Mouse (Mus musculus): ENCODE measurements around the gene Pcbp1. TPM values are rescaled to one million over a fixed set of nuclear protein-coding genes. Genes with fewer than 3 reads are reported as not detected.

Pcbp1 gene
- total and polyA plus RNA-seq, 2 experiments from 2014 or later, result 49.3 to 340 TPM

DNA sequence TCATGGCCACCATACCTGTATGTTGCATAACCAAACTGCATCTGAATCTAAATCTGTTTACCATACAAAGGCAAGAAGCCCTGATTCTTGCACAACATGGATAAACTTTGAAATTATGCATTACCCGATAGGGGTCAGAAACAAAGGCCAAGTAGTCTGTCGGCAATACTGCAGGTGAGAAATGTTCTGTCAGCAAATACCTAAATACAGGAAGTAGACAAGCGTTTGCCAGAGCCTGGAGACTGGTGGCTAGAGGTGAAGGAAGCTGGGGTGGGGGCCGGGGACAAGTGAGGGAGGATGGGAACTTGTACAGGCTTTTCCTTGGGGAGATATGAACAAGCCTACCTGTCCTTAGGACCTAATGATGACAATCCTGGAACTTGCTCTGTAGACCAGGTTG lies 15.1 kb downstream of the Pcbp1 start:
- ATAC-seq, result no peak
- no peak for TF ChIP-seq CTCF (IDR thresholded peaks at IDR 0.05; ENCODE audit: low read depth)
- DNase-seq, result no peak
- Histone ChIP-seq H3K4me1 (ENCODE audit: insufficient read depth) (no peaks in the 10 kb centered on the region), H3K4me3 (ENCODE audit: low read depth, low read length) (no peak overlapping the region), H3K36me3 (ENCODE audit: insufficient read depth) (no peaks in the 10 kb centered on the region), H3K4me2 (ENCODE audit: low read depth) (no peak overlapping the region), H3K27me3 (ENCODE audit: insufficient read depth, low read length) (no peaks in the 10 kb centered on the region), H3K9ac (no peak overlapping the region), H3K9me3 (ENCODE audit: low read length) (no peaks in the 10 kb centered on the region), H3K27ac (ENCODE audit: low read depth, low read length) (no peak overlapping the region)
- 90% methylated on average over 4 of the region's 4 CpGs for WGBS

DNA sequence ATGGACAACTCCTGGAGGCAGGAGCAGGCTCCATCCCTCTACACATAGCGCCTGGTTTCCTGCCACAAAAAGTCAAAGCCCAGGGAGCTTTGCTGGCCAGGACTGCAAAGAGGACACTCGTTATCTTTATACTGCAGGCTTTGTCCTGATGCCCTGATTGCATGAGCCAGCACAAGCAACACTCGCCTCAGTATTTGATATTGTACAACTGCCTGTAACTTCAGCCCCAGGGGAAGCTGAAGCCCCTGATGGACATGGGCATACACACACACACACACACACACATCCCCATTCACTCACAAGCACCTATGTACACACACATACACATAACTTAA lies 16.3 kb downstream of the Pcbp1 start:
- H3K9me3 ChIP-seq (ENCODE audit: low read length), result no peaks in the 10 kb centered on the region
- DNase-seq (no peak), ATAC-seq (no peak)
- WGBS, result 61% methylated on average over 3 of the region's 3 CpGs
- no peaks in the 10 kb centered on the region for H3K4me1 ChIP-seq (ENCODE audit: insufficient read depth)
- no peaks in the 10 kb centered on the region for H3K36me3 ChIP-seq (ENCODE audit: insufficient read depth)
- H3K27me3 ChIP-seq (ENCODE audit: insufficient read depth, low read length), result no peaks in the 10 kb centered on the region
- H3K4me3 ChIP-seq (ENCODE audit: low read depth, low read length), result no peak overlapping the region
- TF ChIP-seq CTCF (IDR thresholded peaks at IDR 0.05; ENCODE audit: low read depth), result no peak
- no peak overlapping the region for H3K27ac ChIP-seq (ENCODE audit: low read depth, low read length)
- no peak overlapping the region for H3K9ac ChIP-seq
- H3K4me2 ChIP-seq (ENCODE audit: low read depth), result no peak overlapping the region

DNA sequence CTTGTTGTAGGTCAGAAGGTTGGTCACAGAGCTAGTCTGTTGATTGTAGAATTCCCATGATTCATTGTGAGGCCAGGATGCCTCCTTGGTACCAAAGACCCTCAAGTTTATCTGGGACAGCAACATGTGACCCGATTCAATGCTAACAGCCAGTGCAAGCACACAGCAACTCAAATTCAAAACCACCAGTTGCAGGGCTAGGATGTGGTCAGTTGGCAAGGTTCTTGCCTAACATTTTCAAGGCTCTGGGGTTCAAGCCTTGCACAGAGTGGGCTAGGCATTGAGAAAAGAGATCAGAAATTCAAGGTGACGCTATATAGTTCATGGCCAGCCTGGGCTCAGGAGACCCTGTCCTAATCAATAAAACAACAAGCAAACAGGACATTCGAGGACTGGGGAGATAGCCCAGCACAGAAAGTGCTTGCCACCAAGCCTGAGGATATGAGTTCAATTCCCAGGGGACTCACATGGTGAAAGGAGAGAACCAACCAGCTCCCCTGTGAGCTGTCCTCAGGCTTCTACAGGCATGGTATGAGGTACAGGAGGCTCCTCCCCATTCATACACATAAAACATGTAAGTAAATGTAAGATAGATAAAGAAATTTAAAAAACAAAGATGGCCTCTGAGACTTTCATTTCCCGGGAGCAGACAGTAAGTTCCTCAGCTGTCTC lies 16.8 kb downstream of the Pcbp1 start:
- Histone ChIP-seq H3K9me3 (ENCODE audit: low read length) (no peaks in the 10 kb centered on the region), H3K4me2 (ENCODE audit: low read depth) (no peak overlapping the region), H3K27me3 (ENCODE audit: insufficient read depth, low read length) (no peaks in the 10 kb centered on the region), H3K36me3 (ENCODE audit: insufficient read depth) (no peaks in the 10 kb centered on the region), H3K27ac (ENCODE audit: low read depth, low read length) (no peak overlapping the region), H3K4me1 (ENCODE audit: insufficient read depth) (no peaks in the 10 kb centered on the region), H3K4me3 (ENCODE audit: low read depth, low read length) (no peak overlapping the region), H3K9ac (no peak overlapping the region)
- no peak for DNase-seq
- no peak for TF ChIP-seq CTCF (IDR thresholded peaks at IDR 0.05; ENCODE audit: low read depth)
- no peak for ATAC-seq
- WGBS, result 88% methylated on average over 4 of the region's 4 CpGs

DNA sequence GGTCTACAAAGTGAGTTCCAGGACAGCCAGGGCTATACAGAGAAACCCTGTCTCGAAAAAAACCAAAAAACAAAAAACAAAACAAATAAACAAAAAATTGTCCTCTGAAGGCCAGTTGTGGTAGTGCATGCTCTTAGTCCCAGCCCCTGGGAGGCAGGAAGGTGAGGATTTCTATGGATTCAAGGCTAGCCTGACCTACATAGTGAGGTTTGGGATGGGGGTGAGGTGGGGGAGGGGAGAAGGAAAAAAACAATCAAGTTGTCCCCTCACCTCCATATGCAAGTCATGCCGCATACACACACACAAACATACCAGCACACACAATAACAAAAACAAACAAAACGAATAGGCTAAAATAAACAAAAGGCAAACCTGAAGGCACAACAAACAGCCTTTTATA lies 17.4 kb downstream of the Pcbp1 start:
- ATAC-seq, result no peak
- H3K9ac ChIP-seq, result no peak overlapping the region
- no peak overlapping the region for H3K27ac ChIP-seq (ENCODE audit: low read depth, low read length)
- DNase-seq, result no peak
- WGBS, result 75% methylated on average over 3 of the region's 3 CpGs
- no peak for TF ChIP-seq CTCF (IDR thresholded peaks at IDR 0.05; ENCODE audit: low read depth)
- H3K4me2 ChIP-seq (ENCODE audit: low read depth), result no peak overlapping the region
- no peak overlapping the region for H3K4me3 ChIP-seq (ENCODE audit: low read depth, low read length)
- H3K36me3 ChIP-seq (ENCODE audit: insufficient read depth), result no peaks in the 10 kb centered on the region
- H3K9me3 ChIP-seq (ENCODE audit: low read length), result no peaks in the 10 kb centered on the region
- H3K27me3 ChIP-seq (ENCODE audit: insufficient read depth, low read length), result no peaks in the 10 kb centered on the region
- no peaks in the 10 kb centered on the region for H3K4me1 ChIP-seq (ENCODE audit: insufficient read depth)

DNA sequence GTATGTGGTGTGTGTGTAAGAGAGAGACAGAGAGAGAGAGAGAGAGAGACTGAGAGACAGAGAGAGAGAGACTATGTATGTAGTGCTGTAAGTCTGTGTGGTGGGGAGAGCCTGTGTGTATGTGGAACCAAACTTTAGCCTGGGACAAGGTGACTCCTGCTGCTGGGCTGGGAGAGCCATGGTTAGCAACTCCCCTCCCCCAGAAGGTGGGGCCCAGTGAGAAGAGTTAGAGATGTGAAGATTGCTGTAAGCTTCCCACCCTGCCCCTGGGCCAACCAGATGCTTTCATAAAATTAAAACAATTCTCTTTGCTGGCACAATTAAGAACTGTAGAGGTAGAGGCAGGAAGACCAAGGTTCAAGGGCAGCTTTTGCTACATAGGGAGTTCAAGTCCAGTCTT lies 19.0 kb downstream of the Pcbp1 start:
- Histone ChIP-seq H3K4me2 (ENCODE audit: low read depth) (no peak overlapping the region), H3K27me3 (ENCODE audit: insufficient read depth, low read length) (no peaks in the 10 kb centered on the region), H3K4me3 (ENCODE audit: low read depth, low read length) (no peak overlapping the region), H3K9ac (no peak overlapping the region), H3K4me1 (ENCODE audit: insufficient read depth) (no peaks in the 10 kb centered on the region), H3K9me3 (ENCODE audit: low read length) (no peaks in the 10 kb centered on the region), H3K36me3 (ENCODE audit: insufficient read depth) (no peaks in the 10 kb centered on the region), H3K27ac (ENCODE audit: low read depth, low read length) (no peak overlapping the region)
- DNase-seq (no peak), ATAC-seq (no peak)
- TF ChIP-seq CTCF (IDR thresholded peaks at IDR 0.05; ENCODE audit: low read depth), result no peak

DNA sequence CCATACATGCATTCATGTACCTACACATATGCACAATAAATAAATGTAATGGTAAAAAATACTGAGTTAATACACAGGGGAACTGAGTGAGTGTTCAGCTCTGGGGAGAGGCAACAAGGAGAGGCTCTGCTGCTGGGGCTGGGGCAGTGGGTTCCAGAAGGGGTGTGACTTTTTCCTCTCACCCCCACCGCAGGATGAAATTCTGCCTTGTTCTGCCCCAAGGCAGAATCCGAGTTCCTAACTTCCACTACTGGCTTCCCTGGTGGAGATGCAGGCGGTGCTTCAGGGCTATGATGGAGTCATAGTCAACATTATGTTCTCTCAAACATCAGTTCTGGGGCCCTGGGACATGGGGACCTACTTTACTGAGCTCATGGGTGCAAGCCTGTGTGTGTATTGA lies 19.8 kb downstream of the Pcbp1 start:
- H3K4me2 ChIP-seq (ENCODE audit: low read depth), result no peak overlapping the region
- ATAC-seq, result no peak
- no peaks in the 10 kb centered on the region for H3K9me3 ChIP-seq (ENCODE audit: low read length)
- no peak for DNase-seq
- no peak overlapping the region for H3K27ac ChIP-seq (ENCODE audit: low read depth, low read length)
- WGBS, result 79% methylated on average over 3 of the region's 3 CpGs
- no peaks in the 10 kb centered on the region for H3K27me3 ChIP-seq (ENCODE audit: insufficient read depth, low read length)
- H3K4me1 ChIP-seq (ENCODE audit: insufficient read depth), result no peaks in the 10 kb centered on the region
- H3K36me3 ChIP-seq (ENCODE audit: insufficient read depth), result no peaks in the 10 kb centered on the region
- H3K4me3 ChIP-seq (ENCODE audit: low read depth, low read length), result no peak overlapping the region
- no peak for TF ChIP-seq CTCF (IDR thresholded peaks at IDR 0.05; ENCODE audit: low read depth)
- H3K9ac ChIP-seq, result no peak overlapping the region

DNA sequence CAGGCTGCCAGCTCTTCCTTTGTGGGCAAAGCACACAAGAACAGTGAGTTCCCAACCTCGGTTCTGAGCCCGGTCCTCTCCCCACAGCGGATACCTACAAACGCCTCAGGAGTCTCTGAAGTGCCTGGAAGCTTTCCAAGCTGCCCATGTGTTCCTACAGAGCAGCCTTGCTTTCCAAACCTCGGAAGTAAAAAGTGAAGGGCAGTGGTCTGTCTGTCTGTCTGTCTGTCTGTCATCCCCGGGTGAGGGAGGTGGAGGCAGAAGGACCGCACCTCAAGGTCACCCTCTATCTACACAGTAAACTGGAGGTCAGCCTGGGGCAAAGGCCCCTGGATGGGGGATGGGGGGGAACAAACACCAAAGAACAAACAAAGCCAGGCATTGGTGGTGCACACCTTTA lies 20.4 kb downstream of the Pcbp1 start:
- Histone ChIP-seq H3K9me3 (ENCODE audit: low read length) (no peaks in the 10 kb centered on the region), H3K36me3 (ENCODE audit: insufficient read depth) (no peaks in the 10 kb centered on the region), H3K27me3 (ENCODE audit: insufficient read depth, low read length) (no peaks in the 10 kb centered on the region), H3K27ac (ENCODE audit: low read depth, low read length) (no peak overlapping the region), H3K4me3 (ENCODE audit: low read depth, low read length) (no peak overlapping the region), H3K4me1 (ENCODE audit: insufficient read depth) (no peaks in the 10 kb centered on the region), H3K9ac (no peak overlapping the region), H3K4me2 (ENCODE audit: low read depth) (no peak overlapping the region)
- no peak for TF ChIP-seq CTCF (IDR thresholded peaks at IDR 0.05; ENCODE audit: low read depth)
- ATAC-seq (no peak), DNase-seq (no peak)
- 75% methylated on average over 7 of the region's 7 CpGs for WGBS

DNA sequence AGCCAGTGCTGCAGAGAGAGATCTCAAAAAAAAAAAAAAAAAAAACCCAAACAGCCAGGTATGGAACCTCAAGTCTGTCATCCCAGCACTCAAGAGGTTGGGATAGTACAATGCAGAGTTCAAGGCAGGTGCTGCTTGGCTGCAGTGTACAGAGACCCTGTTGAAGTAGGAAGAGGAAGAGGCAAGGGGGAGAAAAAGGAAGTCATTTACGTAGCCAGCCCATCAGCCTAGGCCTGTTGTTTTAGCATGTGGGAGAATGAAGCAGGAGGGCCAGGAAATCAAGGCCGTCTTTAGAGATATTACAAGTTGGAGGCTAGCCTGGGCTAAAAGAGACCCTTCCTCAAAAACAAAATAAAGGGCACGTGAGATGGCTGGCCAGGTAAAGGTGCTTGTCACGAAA lies 22.6 kb downstream of the Pcbp1 start:
- Histone ChIP-seq H3K4me2 (ENCODE audit: low read depth) (no peak overlapping the region), H3K36me3 (ENCODE audit: insufficient read depth) (no peaks in the 10 kb centered on the region), H3K4me3 (ENCODE audit: low read depth, low read length) (no peak overlapping the region), H3K4me1 (ENCODE audit: insufficient read depth) (no peaks in the 10 kb centered on the region), H3K27ac (ENCODE audit: low read depth, low read length) (no peak overlapping the region), H3K27me3 (ENCODE audit: insufficient read depth, low read length) (no peaks in the 10 kb centered on the region), H3K9me3 (ENCODE audit: low read length) (no peaks in the 10 kb centered on the region), H3K9ac (no peak overlapping the region)
- DNase-seq, result no peak
- ATAC-seq, result no peak
- 92% methylated on average over 4 of the region's 4 CpGs for WGBS
- no peak for TF ChIP-seq CTCF (IDR thresholded peaks at IDR 0.05; ENCODE audit: low read depth)

All from forebrain, postnatal 0 days (tissue).